Mouse (Mus musculus): ENCODE measurements around the gene Dglucy.
A peak's percentile ranks its signal among the peaks of the same experiment; 100 is the strongest.

Dglucy gene

DNA sequence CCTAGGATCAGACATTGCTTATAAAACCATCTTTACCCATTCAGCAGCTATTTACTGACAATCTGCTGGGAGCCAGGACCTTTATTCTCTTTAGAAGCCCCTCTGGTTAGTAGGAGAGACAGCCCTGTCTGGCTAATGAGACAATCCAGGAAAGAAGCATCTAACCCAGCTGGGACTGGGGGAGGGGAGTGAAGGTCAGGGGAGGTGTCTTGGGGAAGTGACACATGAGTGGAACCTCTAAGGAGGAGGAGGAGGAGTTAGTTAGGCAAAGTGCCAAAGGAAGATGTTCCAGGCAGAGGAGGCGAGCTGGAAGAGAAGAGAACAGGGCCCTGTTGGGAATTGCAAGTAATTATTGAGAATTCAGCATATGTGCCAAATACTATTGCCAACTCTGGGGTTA lies 25.1 kb upstream of the Dglucy start:
- H3K9me3 ChIP-seq (ENCODE audit: low read length) = no peaks in the 10 kb centered on the region
- TF ChIP-seq CTCF (conservative IDR thresholded peaks at IDR 0.05; ENCODE audit: low read length) = no peak
- no peak for TF ChIP-seq NANOG (IDR thresholded peaks at IDR 0.05; ENCODE audit: borderline replicate concordance, low read length)
- TF ChIP-seq POU5F1 (IDR thresholded peaks at IDR 0.05; ENCODE audit: borderline replicate concordance, low read length) = no peak
- H3K4me1 ChIP-seq (replicated peaks; ENCODE audit: low read depth, low read length) = peaks cover 23% of the 10 kb centered on the region
- no peaks in the 10 kb centered on the region for H3K36me3 ChIP-seq (ENCODE audit: insufficient read depth, low read length)
- no peaks in the 10 kb centered on the region for H3K27me3 ChIP-seq (ENCODE audit: insufficient read depth, low read length)
- no peak overlapping the region for H3K4me3 ChIP-seq (replicated peaks; ENCODE audit: low read length)

DNA sequence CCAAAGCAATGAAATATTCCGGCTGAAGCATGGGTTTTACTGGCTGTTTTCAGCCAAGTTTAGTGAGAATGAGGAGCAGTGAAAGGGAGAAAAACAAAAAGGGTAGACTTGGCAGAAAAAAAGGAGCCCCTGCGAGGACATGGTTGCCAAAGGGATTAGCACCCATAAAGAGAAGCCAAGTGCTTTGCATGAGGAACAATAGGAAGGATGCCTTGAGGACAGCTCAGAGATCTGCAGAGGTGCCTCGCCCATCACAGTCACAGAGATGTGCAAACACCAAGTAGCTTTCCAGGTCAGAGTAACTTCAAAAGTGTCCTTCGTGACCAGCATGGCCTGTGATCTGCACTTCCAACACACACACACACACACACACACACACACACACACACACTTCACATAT lies 21.4 kb upstream of the Dglucy start:
- H3K4me1 ChIP-seq (replicated peaks; ENCODE audit: low read depth, low read length) = peaks cover 24% of the 10 kb centered on the region
- no peaks in the 10 kb centered on the region for H3K27me3 ChIP-seq (ENCODE audit: insufficient read depth, low read length)
- TF ChIP-seq CTCF (conservative IDR thresholded peaks at IDR 0.05; ENCODE audit: low read length) = no peak
- no peak for TF ChIP-seq POU5F1 (IDR thresholded peaks at IDR 0.05; ENCODE audit: borderline replicate concordance, low read length)
- TF ChIP-seq NANOG (IDR thresholded peaks at IDR 0.05; ENCODE audit: borderline replicate concordance, low read length) = no peak; the same call in 1 of the 2 replicates
- no peaks in the 10 kb centered on the region for H3K36me3 ChIP-seq (ENCODE audit: insufficient read depth, low read length)
- no peaks in the 10 kb centered on the region for H3K9me3 ChIP-seq (ENCODE audit: low read length)
- H3K4me3 ChIP-seq (replicated peaks; ENCODE audit: low read length) = no peak overlapping the region

DNA sequence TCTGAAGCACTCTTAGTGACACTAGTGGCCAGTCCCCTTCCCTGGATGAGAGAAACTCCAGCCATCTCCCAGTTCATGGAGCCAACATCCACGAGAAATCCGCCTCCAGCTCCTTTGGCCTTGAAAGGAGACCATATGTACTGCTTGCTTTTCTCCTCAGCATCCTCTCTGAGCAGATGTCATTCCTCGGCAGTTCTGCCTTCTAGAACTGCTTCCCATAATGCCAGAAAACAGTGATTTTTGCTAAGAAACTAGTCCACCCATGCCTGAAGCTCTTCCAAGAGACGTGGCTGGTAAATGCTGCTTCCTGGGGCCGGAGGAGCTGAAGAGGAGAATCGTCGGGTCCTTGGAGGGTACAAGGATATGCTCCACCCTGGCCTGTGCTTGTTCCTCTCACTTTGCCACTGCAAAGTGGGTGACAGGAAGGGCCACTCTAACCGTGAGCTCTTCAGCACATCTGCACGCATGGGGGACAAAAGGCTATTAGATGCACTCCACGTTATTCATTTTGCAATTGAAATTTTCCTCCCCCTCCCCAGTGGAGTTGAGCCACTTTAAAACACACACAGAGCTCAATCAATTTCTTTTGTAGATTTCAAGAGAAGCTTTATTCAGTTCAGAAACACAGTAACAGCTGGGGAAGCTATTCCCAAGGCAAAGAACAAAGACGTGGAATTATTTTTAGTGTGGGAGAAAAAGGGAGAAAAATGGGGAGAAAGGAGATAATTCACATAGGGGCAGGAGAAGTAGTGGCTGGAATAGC lies 16.0 kb upstream of the Dglucy start:
- Histone ChIP-seq H3K4me1 (replicated peaks; ENCODE audit: low read depth, low read length) (peaks cover 12% of the 10 kb centered on the region), H3K36me3 (ENCODE audit: insufficient read depth, low read length) (no peaks in the 10 kb centered on the region), H3K4me3 (replicated peaks; ENCODE audit: low read length) (no peak overlapping the region), H3K9me3 (ENCODE audit: low read length) (no peaks in the 10 kb centered on the region), H3K27me3 (ENCODE audit: insufficient read depth, low read length) (no peaks in the 10 kb centered on the region)
- no peak for TF ChIP-seq NANOG (IDR thresholded peaks at IDR 0.05; ENCODE audit: borderline replicate concordance, low read length)
- TF ChIP-seq POU5F1 (IDR thresholded peaks at IDR 0.05; ENCODE audit: borderline replicate concordance, low read length) = no peak
- TF ChIP-seq CTCF (conservative IDR thresholded peaks at IDR 0.05; ENCODE audit: low read length) = no peak

DNA sequence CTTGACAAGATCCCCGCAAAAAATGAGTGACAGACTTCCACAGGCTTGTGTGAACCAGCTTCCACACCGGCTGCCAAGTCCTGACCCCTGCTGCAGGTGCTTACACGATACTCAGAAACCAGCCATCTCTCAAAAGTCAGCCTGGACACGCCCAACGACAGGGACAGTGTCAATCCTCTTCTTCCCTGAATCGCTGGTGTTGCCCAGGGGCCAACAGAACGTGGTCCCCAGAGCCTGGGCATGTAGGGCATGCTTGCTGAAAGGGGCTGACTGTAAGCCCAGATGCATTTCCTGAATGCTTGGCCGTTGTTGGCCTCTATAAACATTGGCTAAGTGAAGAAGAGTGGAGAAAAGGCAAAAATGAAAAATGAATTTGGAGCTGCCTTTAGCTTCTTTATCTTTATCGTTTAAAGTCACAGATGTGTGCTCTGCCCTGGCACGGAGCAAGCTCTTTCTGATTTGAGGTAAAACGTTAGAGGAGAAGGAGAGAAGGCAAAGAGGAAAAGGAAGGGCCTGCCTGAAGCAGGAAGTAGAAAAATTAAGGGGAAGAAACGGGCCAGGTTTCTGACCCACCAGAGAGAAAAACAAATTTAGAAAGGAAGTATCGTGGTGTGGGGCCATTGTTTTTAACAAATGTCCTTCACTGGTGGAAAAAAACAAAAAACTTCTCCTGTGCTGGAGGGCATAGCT lies 14.4 kb upstream of the Dglucy start:
- Histone ChIP-seq H3K4me1 (replicated peaks; ENCODE audit: low read depth, low read length) (peaks cover 8% of the 10 kb centered on the region), H3K9me3 (ENCODE audit: low read length) (no peaks in the 10 kb centered on the region), H3K4me3 (replicated peaks; ENCODE audit: low read length) (no peak overlapping the region), H3K27me3 (ENCODE audit: insufficient read depth, low read length) (no peaks in the 10 kb centered on the region), H3K36me3 (ENCODE audit: insufficient read depth, low read length) (no peaks in the 10 kb centered on the region)
- TF ChIP-seq NANOG (IDR thresholded peaks at IDR 0.05; ENCODE audit: borderline replicate concordance, low read length) (no peak), POU5F1 (IDR thresholded peaks at IDR 0.05; ENCODE audit: borderline replicate concordance, low read length) (no peak), CTCF (conservative IDR thresholded peaks at IDR 0.05; ENCODE audit: low read length) (no peak)

DNA sequence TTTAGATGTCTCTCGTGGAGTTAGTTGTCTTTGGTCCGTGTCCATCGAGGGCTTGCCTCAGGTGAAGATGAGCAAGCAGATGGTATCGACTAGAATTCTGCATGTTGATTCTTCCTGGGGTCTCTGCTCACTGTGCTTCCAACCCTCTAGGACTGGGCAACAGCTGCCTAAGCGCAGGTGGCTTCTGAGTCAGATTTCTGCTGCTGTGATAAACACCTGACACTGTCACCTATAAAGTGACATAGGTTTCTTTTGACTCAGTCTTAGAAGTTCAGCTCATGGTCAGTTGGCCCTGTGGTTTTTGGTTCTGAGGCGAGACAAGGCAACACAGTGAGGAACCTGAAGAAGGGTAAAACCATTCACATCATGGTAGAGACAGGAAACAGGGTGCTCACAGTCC lies 9.0 kb upstream of the Dglucy start:
- Histone ChIP-seq H3K27me3 (ENCODE audit: insufficient read depth, low read length) (peaks cover 8% of the 10 kb centered on the region; the same call in 1 of the 2 replicates), H3K9me3 (ENCODE audit: low read length) (no peaks in the 10 kb centered on the region), H3K4me1 (replicated peaks; ENCODE audit: low read depth, low read length) (peaks cover 16% of the 10 kb centered on the region), H3K4me3 (replicated peaks; ENCODE audit: low read length) (no peak overlapping the region), H3K36me3 (ENCODE audit: insufficient read depth, low read length) (no peaks in the 10 kb centered on the region)
- TF ChIP-seq CTCF (conservative IDR thresholded peaks at IDR 0.05; ENCODE audit: low read length) (no peak), NANOG (IDR thresholded peaks at IDR 0.05; ENCODE audit: borderline replicate concordance, low read length) (no peak), POU5F1 (IDR thresholded peaks at IDR 0.05; ENCODE audit: borderline replicate concordance, low read length) (no peak)

DNA sequence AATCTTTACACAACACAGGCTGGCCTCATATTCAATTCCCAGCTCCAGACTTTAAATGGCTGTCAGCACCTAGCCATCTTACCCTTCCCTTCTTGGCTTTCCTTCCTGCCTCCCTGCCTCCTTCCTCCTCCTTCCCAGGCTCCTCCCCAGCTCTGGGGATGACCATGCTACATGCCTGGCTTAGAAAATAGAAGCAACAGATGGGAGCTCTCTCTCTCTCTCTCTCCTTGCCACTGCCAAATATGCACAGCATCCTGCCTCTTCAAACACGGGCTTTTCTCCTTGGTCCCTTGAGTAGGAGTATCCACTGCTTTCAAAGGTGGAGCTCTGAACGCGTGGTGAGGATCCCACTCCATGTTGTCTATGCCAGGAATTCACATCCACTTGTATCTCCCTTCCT lies 8.1 kb upstream of the Dglucy start:
- Histone ChIP-seq H3K4me1 (replicated peaks; ENCODE audit: low read depth, low read length) (peaks cover 16% of the 10 kb centered on the region), H3K9me3 (ENCODE audit: low read length) (no peaks in the 10 kb centered on the region), H3K4me3 (replicated peaks; ENCODE audit: low read length) (no peak overlapping the region), H3K27me3 (ENCODE audit: insufficient read depth, low read length) (peaks cover 10% of the 10 kb centered on the region; the same call in 1 of the 2 replicates), H3K36me3 (ENCODE audit: insufficient read depth, low read length) (no peaks in the 10 kb centered on the region)
- no peak for TF ChIP-seq POU5F1 (IDR thresholded peaks at IDR 0.05; ENCODE audit: borderline replicate concordance, low read length)
- TF ChIP-seq CTCF (conservative IDR thresholded peaks at IDR 0.05; ENCODE audit: low read length) = no peak
- no peak for TF ChIP-seq NANOG (IDR thresholded peaks at IDR 0.05; ENCODE audit: borderline replicate concordance, low read length)

DNA sequence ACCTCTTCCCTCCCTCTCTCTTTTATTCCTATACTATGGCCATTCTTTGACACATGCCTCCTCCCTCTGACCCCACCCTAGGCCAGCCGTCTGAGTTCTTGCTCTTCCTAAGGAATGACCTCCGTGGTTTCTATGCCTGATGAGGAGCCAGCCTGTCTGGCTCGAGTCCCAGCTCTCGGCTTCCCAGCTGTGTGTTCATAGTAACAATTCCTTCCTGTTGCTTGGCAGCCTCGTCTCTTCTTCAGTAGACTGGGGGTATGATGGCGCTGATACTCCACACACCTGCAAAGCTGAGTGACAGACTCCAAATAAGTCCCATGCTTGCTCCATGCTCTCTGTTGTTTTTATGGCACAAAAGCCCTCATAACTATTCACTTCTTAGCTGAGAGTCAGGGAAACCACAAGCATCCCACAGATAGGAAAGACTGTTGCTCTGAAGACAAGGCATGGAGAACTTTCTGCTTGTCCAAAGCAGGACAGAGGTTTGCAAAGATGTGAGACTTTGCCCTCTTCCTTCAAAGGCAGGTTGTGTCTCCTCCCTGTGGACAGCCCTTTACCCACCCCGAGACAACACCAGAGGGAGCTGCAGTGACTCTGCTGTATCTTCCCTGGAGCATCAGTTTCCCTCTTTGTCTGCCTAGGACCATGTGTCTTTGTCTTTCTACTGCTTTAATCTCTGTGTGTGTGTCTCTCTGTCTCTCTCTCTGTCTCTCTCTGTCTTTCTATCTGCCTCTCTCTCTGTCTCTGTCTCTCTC lies 6.5 kb upstream of the Dglucy start:
- TF ChIP-seq POU5F1 (IDR thresholded peaks at IDR 0.05; ENCODE audit: borderline replicate concordance, low read length) (no peak), CTCF (conservative IDR thresholded peaks at IDR 0.05; ENCODE audit: low read length) (peak; percentile 3; the same call in 1 of the 2 replicates), NANOG (IDR thresholded peaks at IDR 0.05; ENCODE audit: borderline replicate concordance, low read length) (no peak)
- Histone ChIP-seq H3K4me3 (replicated peaks; ENCODE audit: low read length) (no peak overlapping the region), H3K4me1 (replicated peaks; ENCODE audit: low read depth, low read length) (peaks cover 15% of the 10 kb centered on the region), H3K36me3 (ENCODE audit: insufficient read depth, low read length) (no peaks in the 10 kb centered on the region), H3K27me3 (ENCODE audit: insufficient read depth, low read length) (peaks cover 17% of the 10 kb centered on the region; the same call in 1 of the 2 replicates), H3K9me3 (ENCODE audit: low read length) (no peaks in the 10 kb centered on the region)

DNA sequence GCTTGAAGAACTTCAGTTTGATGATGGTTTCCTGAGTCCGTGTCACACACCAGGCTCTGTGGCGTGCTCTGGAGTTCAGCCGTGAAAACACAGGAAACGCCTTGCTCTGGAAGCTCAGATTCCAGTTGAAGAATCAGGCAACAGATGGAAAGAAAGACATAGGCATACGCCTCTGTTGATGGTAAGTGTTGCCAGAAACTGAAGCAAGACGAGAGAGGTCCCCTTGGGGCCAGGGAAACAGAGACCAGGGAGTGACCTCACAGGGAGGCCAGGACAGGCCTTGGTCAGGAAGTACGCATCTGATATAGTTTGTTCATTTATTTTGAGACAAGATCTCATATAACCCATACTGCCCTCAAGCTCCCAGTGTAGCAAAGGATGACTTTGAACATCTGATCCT lies 4.1 kb upstream of the Dglucy start:
- H3K36me3 ChIP-seq (ENCODE audit: insufficient read depth, low read length) = no peaks in the 10 kb centered on the region
- no peak overlapping the region for H3K4me3 ChIP-seq (replicated peaks; ENCODE audit: low read length)
- H3K27me3 ChIP-seq (ENCODE audit: insufficient read depth, low read length) = peaks cover 17% of the 10 kb centered on the region; the same call in 1 of the 2 replicates
- no peaks in the 10 kb centered on the region for H3K9me3 ChIP-seq (ENCODE audit: low read length)
- no peak for TF ChIP-seq NANOG (IDR thresholded peaks at IDR 0.05; ENCODE audit: borderline replicate concordance, low read length)
- TF ChIP-seq POU5F1 (IDR thresholded peaks at IDR 0.05; ENCODE audit: borderline replicate concordance, low read length) = no peak
- H3K4me1 ChIP-seq (replicated peaks; ENCODE audit: low read depth, low read length) = peaks cover 39% of the 10 kb centered on the region
